Mouse (Mus musculus) bone marrow, adult 2 months (tissue): ENCODE measurements at regions not wholly inside any gene's neighbourhood (a gene's known extent, or its start where the extent isn't known, plus 50 kb on each side); places are given as distances from the start of the nearest gene placed in this dataset.
A peak's percentile ranks its signal among the peaks of the same experiment; 100 is the strongest.

Experiments
- H3K27ac ChIP-seq: fragments of 200-500 bp; 2 replicates; pipeline ENCODE4 v1.5.1; 2012; ENCODE audit warnings: low read depth, mild to moderate bottlenecking, control low read depth, inconsistent platforms, low read length; ENCODE audit not compliant: control insufficient read depth, poor library complexity, insufficient read depth
- H3K4me1 ChIP-seq: fragments of 200-500 bp; 2 replicates; pipeline ENCODE4 v1.6.1; 2011; ENCODE audit warnings: low read length; ENCODE audit not compliant: control insufficient read depth, insufficient read depth
- H3K4me3 ChIP-seq: fragments of 200-500 bp; replicated peaks from 2 replicates; pipeline ENCODE3; 2011; ENCODE audit warnings: mild to moderate bottlenecking, low read depth, low read length, control low read depth; ENCODE audit not compliant: control insufficient read depth
- CTCF ChIP-seq: fragments of 200-500 bp; IDR thresholded peaks from 2 replicates; pipeline ENCODE4 v1.5.1; 2011; ENCODE audit warnings: low read length, control low read depth; ENCODE audit not compliant: control insufficient read depth, insufficient read depth
- POLR2A ChIP-seq: fragments of 200-500 bp; IDR thresholded peaks from 2 replicates; pipeline ENCODE4 v1.6.1; 2011; ENCODE audit warnings: low read depth, mild to moderate bottlenecking, control low read depth, low read length, borderline replicate concordance; ENCODE audit not compliant: control insufficient read depth
- WGBS: fragments of 180-500 bp; shearing (Covaris S2); methylation state at CpG from one replicate; pipeline ENCODE4 v1.1.7; 2018; 5-methylcytosine and 5-hydroxymethylcytosine counted together

GRCm38 (mm10) chr13:54301110-54301509 is 70.0 kb upstream of the Cplx2 start:
- Histone ChIP-seq H3K4me3 (no peak overlapping the region), H3K4me1 (no peaks in the 10 kb centered on the region), H3K27ac (no peak overlapping the region)
- 79% methylated on average over 1 of the region's 1 CpGs for WGBS
- TF ChIP-seq POLR2A (no peak), CTCF (no peak)

- 29% methylated on average over 6 of the region's 6 CpGs for WGBS
- Histone ChIP-seq H3K4me1 (no peaks in the 10 kb centered on the region), H3K4me3 (no peak overlapping the region), H3K27ac (no peak overlapping the region)
- TF ChIP-seq POLR2A = no peak
Observed at GRCm38 (mm10) chr13:54301677-54302076, 69.5 kb upstream of the Cplx2 start.

- TF ChIP-seq POLR2A = no peak
- no peak for TF ChIP-seq CTCF
- WGBS = 2% methylated on average over 58 of the region's 58 CpGs
- H3K27ac ChIP-seq = peak overlapping the region; percentile 76
- no peaks in the 10 kb centered on the region for H3K4me1 ChIP-seq
- peak overlapping the region; percentile 66 for H3K4me3 ChIP-seq
Observed at GRCm38 (mm10) chr13:54302351-54303070, 68.6 kb upstream of the Cplx2 start.

GRCm38 (mm10) chr13:54303071-54303924 is 67.9 kb upstream of the Cplx2 start:
- under 1% methylated on average over 54 of the region's 54 CpGs for WGBS
- Histone ChIP-seq H3K4me3 (peak overlapping the region; percentile 66), H3K4me1 (no peaks in the 10 kb centered on the region), H3K27ac (peak overlapping the region; percentile 76)
- TF ChIP-seq POLR2A (no peak; the same call in 1 of the 2 replicates), CTCF (no peak)

GRCm38 (mm10) chr13:54304251-54304650 is 66.9 kb upstream of the Cplx2 start:
- Histone ChIP-seq H3K4me3 (no peak overlapping the region), H3K27ac (no peak overlapping the region), H3K4me1 (no peaks in the 10 kb centered on the region)
- WGBS = 75% methylated on average over 5 of the region's 5 CpGs
- TF ChIP-seq CTCF = no peak
- TF ChIP-seq POLR2A = no peak

- TF ChIP-seq POLR2A (no peak), CTCF (no peak)
- H3K4me1 ChIP-seq = no peaks in the 10 kb centered on the region
Observed at GRCm38 (mm10) chr13:54308591-54308990, 62.6 kb upstream of the Cplx2 start.

GRCm38 (mm10) chr13:54309354-54309753 is 61.8 kb upstream of the Cplx2 start:
- Histone ChIP-seq H3K27ac (no peak overlapping the region), H3K4me3 (no peak overlapping the region), H3K4me1 (no peaks in the 10 kb centered on the region)
- TF ChIP-seq CTCF = no peak
- TF ChIP-seq POLR2A = no peak
- 51% methylated on average over 5 of the region's 5 CpGs for WGBS

More at GRCm38 (mm10) chr13:54308591-54308990, 62.6 kb upstream of the Cplx2 start:
- H3K27ac ChIP-seq = no peak overlapping the region
- WGBS = 47% methylated on average over 2 of the region's 2 CpGs
- H3K4me3 ChIP-seq = no peak overlapping the region

GRCm38 (mm10) chr13:54310144-54310543 is 61.0 kb upstream of the Cplx2 start:
- 47% methylated on average over 4 of the region's 4 CpGs for WGBS
- no peaks in the 10 kb centered on the region for H3K4me1 ChIP-seq
- TF ChIP-seq CTCF = no peak
- TF ChIP-seq POLR2A = no peak
- no peak overlapping the region for H3K27ac ChIP-seq
- no peak overlapping the region for H3K4me3 ChIP-seq
